Mouse (Mus musculus) G1E (cell line): Measurements from ENCODE around the gene Degs2. TPM values are rescaled to one million over a fixed set of nuclear protein-coding genes. Genes with fewer than 3 reads are reported as not detected.

Experiments used
- ATAC-seq: 2 replicates; pipeline ENCODE4 v1.8.0; 2016; ENCODE audit warnings: mild to moderate bottlenecking; ENCODE audit not compliant: insufficient number of reproducible peaks, poor library complexity, low FRiP score, severe bottlenecking; ENCODE audit errors: extremely low read depth
- DNase-seq: peaks from one replicate; pipeline ENCODE4 v3.0.0; 2012; ENCODE audit warnings: low spot score
- H3K27me3 ChIP-seq: 2 replicates; pipeline ENCODE4 v1.6.1; 2012; ENCODE audit warnings: mild to moderate bottlenecking, low read length, inconsistent platforms; ENCODE audit not compliant: insufficient read depth
- H3K36me3 ChIP-seq: replicated peaks from 2 replicates; pipeline ENCODE3; 2012; ENCODE audit warnings: mild to moderate bottlenecking, inconsistent platforms
- H3K4me1 ChIP-seq: 2 replicates; pipeline ENCODE4 v1.6.1; 2012; ENCODE audit warnings: low read depth, low read length, inconsistent platforms, mixed read lengths; ENCODE audit not compliant: insufficient read depth
- H3K4me3 ChIP-seq: 2 replicates; pipeline ENCODE4 v1.5.1; 2012; ENCODE audit warnings: low read depth, mild to moderate bottlenecking, inconsistent platforms, low read length, moderate library complexity, mixed read lengths
- H3K9me3 ChIP-seq: replicated peaks from 2 replicates; pipeline ENCODE4 v1.6.1; 2012; ENCODE audit warnings: inconsistent platforms
- CTCF ChIP-seq: IDR thresholded peaks from 2 replicates; pipeline ENCODE4 v1.5.1; 2012; ENCODE audit warnings: low read depth, low read length, inconsistent platforms, mixed read lengths
- GATA1 ChIP-seq: IDR thresholded peaks from 2 replicates; pipeline ENCODE4 v1.6.1; 2012; ENCODE audit warnings: borderline replicate concordance, low read length, inconsistent platforms, mixed read lengths
- GATA2 ChIP-seq: IDR thresholded peaks from 2 replicates; pipeline ENCODE4 v1.6.1; 2012; ENCODE audit warnings: low read depth, low read length, inconsistent platforms, borderline replicate concordance
- POLR2AphosphoS5 ChIP-seq: IDR thresholded peaks from 2 replicates; pipeline ENCODE4 v1.6.1; 2012; ENCODE audit warnings: low read depth, low read length, inconsistent platforms; ENCODE audit not compliant: insufficient replicate concordance
- TAL1 ChIP-seq: conservative IDR thresholded peaks from 2 replicates; pipeline ENCODE4 v1.6.1; 2012; ENCODE audit warnings: low read depth, low read length, inconsistent platforms, mixed read lengths
- polyA plus RNA-seq: library from polyadenylated mRNA; stranded (reverse); fragments of >175 nt; gene quantifications from 2 replicates; pipeline ENCODE4 v1.2.3, GENCODE M21; 2012
- total RNA-seq, 2 experiments: library from RNA; stranded (forward) in 1 of 2; stranded (reverse) in 1 of 2; fragments of 200-1000 nt in 1 of 2; fragments of >200 nt in 1 of 2; fragmentation: Nextera tagmentation in 1 of 2; gene quantifications; 2 replicates each; pipeline ENCODE4 v1.2.3; 2014 to 2017

Degs2 gene
- total and polyA plus RNA-seq, 3 experiments = not detected

GRCm38 (mm10) chr12:108637440-108637839 lies 64.7 kb downstream of the Degs2 start:
- no peak for DNase-seq
- H3K36me3 ChIP-seq = no peaks in the 10 kb centered on the region
- ATAC-seq = no peak
- peaks cover 66% of the 10 kb centered on the region for H3K9me3 ChIP-seq
- no peaks in the 10 kb centered on the region for H3K27me3 ChIP-seq
- H3K4me1 ChIP-seq = no peaks in the 10 kb centered on the region
- no peak overlapping the region for H3K4me3 ChIP-seq
- no peak for TF ChIP-seq CTCF
- TF ChIP-seq GATA2 = no peak
- TF ChIP-seq GATA1 = no peak
- no peak for TF ChIP-seq TAL1
- no peak for TF ChIP-seq POLR2AphosphoS5

- peaks cover 73% of the 10 kb centered on the region for H3K9me3 ChIP-seq
- H3K36me3 ChIP-seq = no peaks in the 10 kb centered on the region
- ATAC-seq (no peak), DNase-seq (no peak)
- no peaks in the 10 kb centered on the region for H3K27me3 ChIP-seq
- TF ChIP-seq TAL1 = no peak
- no peak for TF ChIP-seq POLR2AphosphoS5
- no peak for TF ChIP-seq GATA2
- TF ChIP-seq CTCF = no peak
- no peak for TF ChIP-seq GATA1
- no peak overlapping the region for H3K4me3 ChIP-seq
- H3K4me1 ChIP-seq = no peaks in the 10 kb centered on the region
Measured at GRCm38 (mm10) chr12:108635501-108635900, 66.6 kb downstream of the Degs2 start.

- no peaks in the 10 kb centered on the region for H3K4me1 ChIP-seq
- TF ChIP-seq POLR2AphosphoS5 = no peak
- no peak for TF ChIP-seq GATA1
- TF ChIP-seq GATA2 = no peak
- no peak for TF ChIP-seq TAL1
- no peak for TF ChIP-seq CTCF
- no peak overlapping the region for H3K4me3 ChIP-seq
- H3K36me3 ChIP-seq = no peaks in the 10 kb centered on the region
- H3K27me3 ChIP-seq = no peaks in the 10 kb centered on the region
- DNase-seq (no peak), ATAC-seq (no peak)
- H3K9me3 ChIP-seq = peaks cover 62% of the 10 kb centered on the region
Measured at GRCm38 (mm10) chr12:108634031-108634430, 68.1 kb downstream of the Degs2 start.

- H3K4me3 ChIP-seq = no peak overlapping the region
- TF ChIP-seq TAL1 (no peak), GATA2 (no peak), POLR2AphosphoS5 (no peak), CTCF (no peak), GATA1 (no peak)
- no peak for ATAC-seq
- no peak for DNase-seq
- no peaks in the 10 kb centered on the region for H3K36me3 ChIP-seq
- no peaks in the 10 kb centered on the region for H3K4me1 ChIP-seq
- no peaks in the 10 kb centered on the region for H3K27me3 ChIP-seq
- peaks cover 55% of the 10 kb centered on the region for H3K9me3 ChIP-seq
Measured at GRCm38 (mm10) chr12:108632501-108632900, 69.6 kb downstream of the Degs2 start.

GRCm38 (mm10) chr12:108630741-108631688 lies 71.1 kb downstream of the Degs2 start:
- Histone ChIP-seq H3K4me3 (no peak overlapping the region), H3K4me1 (no peaks in the 10 kb centered on the region), H3K36me3 (no peaks in the 10 kb centered on the region), H3K9me3 (peaks cover 46% of the 10 kb centered on the region), H3K27me3 (no peaks in the 10 kb centered on the region)
- ATAC-seq (no peak; the same call in 1 of the 2 replicates), DNase-seq (no peak)
- TF ChIP-seq GATA1 = no peak
- TF ChIP-seq TAL1 = no peak
- TF ChIP-seq POLR2AphosphoS5 = no peak
- no peak for TF ChIP-seq CTCF
- TF ChIP-seq GATA2 = no peak

- Histone ChIP-seq H3K27me3 (no peaks in the 10 kb centered on the region), H3K4me3 (no peak overlapping the region), H3K4me1 (no peaks in the 10 kb centered on the region), H3K9me3 (peaks cover 44% of the 10 kb centered on the region), H3K36me3 (no peaks in the 10 kb centered on the region)
- DNase-seq (no peak), ATAC-seq (no peak)
- TF ChIP-seq CTCF (no peak), TAL1 (no peak), POLR2AphosphoS5 (no peak), GATA2 (no peak), GATA1 (no peak)
Measured at GRCm38 (mm10) chr12:108629556-108629955, 72.6 kb downstream of the Degs2 start.

Other genes with a start within 250 kb of the Degs2 start
- not detected in 2 replicates for gene Evl, start 147.6 kb downstream of the Degs2 start, total RNA-seq (2014; fragmentation: Nextera tagmentation)
- gene Evl, start 147.6 kb downstream of the Degs2 start, total RNA-seq (2017) = 0.64 TPM in 1 of 2 replicates, not detected in the other
- not detected in 2 replicates for gene Evl, start 147.6 kb downstream of the Degs2 start, polyA plus RNA-seq
- gene Yy1, start 90.7 kb upstream of the Degs2 start, total RNA-seq (2014; fragmentation: Nextera tagmentation) = 169 and 193 TPM in 2 replicates
- 58.4 and 60.8 TPM in 2 replicates for gene Yy1, start 90.7 kb upstream of the Degs2 start, total RNA-seq (2017)
- gene Yy1, start 90.7 kb upstream of the Degs2 start, polyA plus RNA-seq = 59.3 and 79.8 TPM in 2 replicates
- gene Slc25a29, start 133.6 kb upstream of the Degs2 start, total RNA-seq (2014; fragmentation: Nextera tagmentation) = not detected in 2 replicates
- gene Slc25a29, start 133.6 kb upstream of the Degs2 start, total RNA-seq (2017) = 0.23 and 0.44 TPM in 2 replicates
- 0.74 and 1.0 TPM in 2 replicates for gene Slc25a29, start 133.6 kb upstream of the Degs2 start, polyA plus RNA-seq
- gene Slc25a47, start 133.7 kb upstream of the Degs2 start, total RNA-seq (2014; fragmentation: Nextera tagmentation) = 3.2 and 4.6 TPM in 2 replicates
- gene Slc25a47, start 133.7 kb upstream of the Degs2 start, total RNA-seq (2017) = 4.1 and 4.2 TPM in 2 replicates
- gene Slc25a47, start 133.7 kb upstream of the Degs2 start, polyA plus RNA-seq = 0.65 and 0.79 TPM in 2 replicates
- 7.0 and 17.3 TPM in 2 replicates for gene Wdr25, start 191.3 kb upstream of the Degs2 start, total RNA-seq (2014; fragmentation: Nextera tagmentation)
- gene Wdr25, start 191.3 kb upstream of the Degs2 start, total RNA-seq (2017) = 5.1 and 10.1 TPM in 2 replicates
- 7.9 and 8.3 TPM in 2 replicates for gene Wdr25, start 191.3 kb upstream of the Degs2 start, polyA plus RNA-seq
- gene Wars, start 191.9 kb upstream of the Degs2 start, total RNA-seq (2014; fragmentation: Nextera tagmentation) = 81.0 and 90.1 TPM in 2 replicates
- 62.1 and 80.9 TPM in 2 replicates for gene Wars, start 191.9 kb upstream of the Degs2 start, total RNA-seq (2017)
- 49.0 and 78.3 TPM in 2 replicates for gene Wars, start 191.9 kb upstream of the Degs2 start, polyA plus RNA-seq